Mouse (Mus musculus): ENCODE results near the gene Mcoln2. TPM values are rescaled to one million over a fixed set of nuclear protein-coding genes. Genes with fewer than 3 reads are reported as not detected.

Gene Mcoln2
- polyA plus RNA-seq (2012; rRNA removed): 0.58 and 0.61 TPM in 2 replicates

GRCm38 (mm10) chr3:146149156-146150057 is at the start of gene Mcoln2:
Gene Mcoln2 (plus strand): TSS chr3:146149833.

GRCm38 (mm10) chr3:146107921-146108571 is 41.6 kb upstream of the Mcoln2 start, which contains the start of gene Wdr63:
Gene Wdr63 (minus strand): TSS chr3:146108130.

GRCm38 (mm10) chr3:146117258-146117996 is 32.2 kb upstream of the Mcoln2 start, which contains the start of gene Mcoln3:
Gene Mcoln3 (plus strand): TSS chr3:146117450.

GRCm38 (mm10) chr3:146220776-146221486 is 71.3 kb downstream of the Mcoln2 start, which contains the start of gene Lpar3:
Gene Lpar3 (plus strand): TSS chr3:146220963.

Other genes starting within 250 kb of the Mcoln2 start
- 16.4 and 22.1 TPM in 2 replicates for gene Bcl10, start 227.0 kb upstream of the Mcoln2 start, polyA plus RNA-seq (2012; rRNA removed)
- gene 2410004B18Rik, start 211.8 kb upstream of the Mcoln2 start, polyA plus RNA-seq (2012; rRNA removed): 34.5 and 42.4 TPM in 2 replicates
- gene Syde2, start 162.0 kb upstream of the Mcoln2 start, polyA plus RNA-seq (2012; rRNA removed): 3.4 and 4.6 TPM in 2 replicates
- 0.14 and 0.35 TPM in 2 replicates for gene Wdr63, start 41.7 kb upstream of the Mcoln2 start, polyA plus RNA-seq (2012; rRNA removed)
- gene Mcoln3, start 32.4 kb upstream of the Mcoln2 start, polyA plus RNA-seq (2012; rRNA removed): 2.2 and 5.7 TPM in 2 replicates
- 0.32 and 1.4 TPM in 2 replicates for gene Lpar3, start 71.1 kb downstream of the Mcoln2 start, polyA plus RNA-seq (2012; rRNA removed)